Mouse (Mus musculus) ES-CJ7 (cell line): ENCODE measurements at regions not wholly inside any gene's neighbourhood (a gene's known extent, or its start where the extent isn't known, plus 50 kb on each side); places are given as distances from the start of the nearest gene placed in this dataset.

Experiments used
- DNase-seq: peaks from one replicate; pipeline ENCODE4 v3.0.0; 2011; ENCODE audit warnings: low read depth, low spot score

DNA sequence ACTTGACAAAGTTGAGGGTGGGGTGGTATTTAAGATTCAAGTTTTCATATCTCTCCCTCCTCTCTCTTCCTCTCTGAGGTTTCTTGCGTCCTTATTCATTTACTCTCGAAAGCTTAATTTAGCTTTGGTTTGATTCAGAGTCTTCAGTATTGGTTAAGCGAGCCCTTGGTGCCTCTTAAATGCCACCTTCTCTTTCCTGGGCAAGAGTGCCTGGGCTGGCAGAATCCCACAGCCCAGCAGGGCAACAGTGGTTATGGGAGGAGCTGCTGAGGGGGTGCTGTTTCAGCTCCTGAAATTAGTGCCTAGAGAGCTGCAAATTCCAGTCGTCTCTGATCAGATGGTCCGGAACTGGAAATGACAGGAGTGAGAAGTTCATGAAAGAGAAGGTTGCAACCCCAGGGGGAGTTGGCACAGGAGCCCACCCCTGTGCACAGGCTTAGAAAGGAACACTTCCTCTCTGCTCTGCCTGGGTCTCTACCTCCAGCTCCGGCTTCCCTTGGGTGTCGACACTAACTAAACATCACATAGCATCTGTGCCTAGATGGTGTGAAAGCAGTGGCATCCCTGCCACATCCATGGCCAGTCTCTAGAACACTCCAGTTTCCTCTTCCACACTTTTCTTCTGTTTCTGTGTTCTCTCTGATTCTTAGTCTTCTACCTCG lies 125.2 kb upstream of the Tent5a start:
- DNase-seq: no peak

DNA sequence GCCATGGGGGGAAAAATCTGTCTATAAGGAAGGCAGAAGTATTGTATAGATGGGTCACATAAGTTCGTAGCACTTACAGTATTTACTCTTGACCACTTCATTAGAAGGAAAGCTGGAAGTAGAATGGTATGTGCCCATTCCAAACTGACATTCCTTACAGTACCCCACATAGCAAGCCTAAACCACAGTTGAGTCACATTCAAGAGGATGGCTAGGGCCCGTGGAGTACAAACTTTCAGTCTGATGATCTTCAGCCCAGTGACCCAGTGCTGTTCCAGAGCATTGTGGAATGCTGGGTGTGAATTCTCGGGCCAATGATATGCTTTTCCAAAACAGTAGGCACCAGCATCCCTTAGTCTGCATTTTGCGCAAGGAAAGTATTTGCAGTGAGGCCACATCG lies 124.2 kb upstream of the Tent5a start:
- DNase-seq: no peak

DNA sequence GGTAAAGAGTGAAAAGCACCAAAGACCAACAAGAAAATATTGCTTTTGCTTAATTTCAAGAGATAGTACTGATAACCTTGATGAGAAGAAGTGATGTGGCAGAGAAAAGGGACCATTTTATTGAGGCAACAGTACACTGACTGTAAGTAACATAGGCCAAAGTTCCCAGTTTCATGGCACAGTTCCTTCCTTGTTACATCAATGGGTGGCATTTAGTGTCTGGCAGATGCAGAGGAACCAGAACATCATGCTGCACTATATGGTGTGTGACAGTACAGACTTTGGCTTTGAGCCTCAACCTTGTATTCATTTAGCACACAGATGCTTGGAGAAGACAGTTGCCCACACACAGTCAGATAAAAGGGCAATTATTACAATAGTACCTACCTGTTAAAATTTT lies 123.7 kb upstream of the Tent5a start:
- DNase-seq: no peak

DNA sequence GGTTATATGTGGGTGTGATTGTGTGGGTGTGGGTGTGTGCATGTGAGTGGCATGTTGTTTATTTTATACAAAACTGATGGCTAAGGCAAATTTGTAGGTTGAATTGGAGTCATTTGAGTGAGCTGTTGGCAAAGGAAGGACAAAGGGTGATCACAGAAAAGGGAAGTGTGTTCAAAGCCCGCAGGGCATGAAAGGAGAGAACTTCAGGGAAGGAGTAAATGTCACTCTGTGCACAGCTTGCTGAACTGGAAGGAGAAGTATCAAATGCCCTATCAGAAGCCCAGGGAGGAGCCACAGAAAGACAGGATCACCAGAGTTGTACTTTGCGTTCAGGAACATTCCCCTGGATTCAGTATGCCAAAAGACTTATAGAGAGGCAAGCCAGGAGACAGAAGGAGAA lies 122.3 kb upstream of the Tent5a start:
- DNase-seq: no peak

DNA sequence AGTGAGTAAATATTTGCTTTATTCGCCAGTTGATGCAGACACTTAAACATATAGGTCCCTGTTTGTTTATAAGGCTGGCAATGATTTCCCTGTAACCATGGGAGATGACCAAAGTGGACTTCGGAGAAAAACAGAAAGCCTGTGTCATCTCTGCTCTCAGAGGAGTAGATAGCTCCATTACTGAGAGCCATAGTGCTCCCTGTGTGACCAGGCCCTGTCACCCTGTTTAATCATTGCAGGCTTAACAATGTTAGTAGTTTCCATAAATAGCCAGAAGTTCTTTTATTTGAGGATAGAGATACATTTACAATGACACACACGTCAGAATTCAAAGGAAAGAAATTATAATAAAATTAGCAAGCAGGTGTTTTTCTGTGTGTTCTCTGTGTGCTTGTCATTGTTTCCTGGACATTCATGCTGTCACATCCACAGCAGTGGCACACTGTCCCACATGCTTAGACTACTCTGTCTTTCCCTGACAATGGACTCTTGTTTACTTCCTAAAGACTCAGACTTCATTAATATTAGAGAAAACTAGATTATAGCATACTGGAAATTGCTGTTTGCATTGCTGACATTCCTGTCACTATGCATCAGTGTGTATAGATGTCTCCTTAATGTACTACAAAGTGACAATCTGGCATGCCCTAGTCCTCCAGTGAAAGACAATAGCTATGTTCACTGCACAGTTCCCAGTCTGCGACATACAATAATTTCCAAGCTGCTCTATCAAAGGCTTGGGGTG lies 115.8 kb upstream of the Tent5a start:
- DNase-seq: no peak

DNA sequence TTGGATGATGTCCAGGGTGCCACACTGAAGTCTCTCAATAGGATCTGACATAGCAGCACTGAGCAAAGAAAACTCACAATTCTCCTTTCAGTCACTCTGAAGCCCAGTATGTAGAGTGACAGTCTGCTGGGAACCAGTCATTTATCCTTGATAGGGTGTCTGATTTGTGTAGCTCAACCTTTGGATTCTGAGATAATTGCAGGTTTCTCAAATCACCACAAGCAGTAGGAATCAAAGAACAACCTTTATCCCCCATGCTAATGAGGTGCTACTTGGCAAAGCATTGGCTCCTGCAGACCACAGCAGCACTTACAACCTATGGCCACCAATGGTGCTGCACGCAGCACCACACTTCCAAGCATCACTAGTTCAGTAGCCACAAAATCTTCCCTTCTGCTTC lies 112.5 kb upstream of the Tent5a start:
- peak; percentile 5 for DNase-seq

DNA sequence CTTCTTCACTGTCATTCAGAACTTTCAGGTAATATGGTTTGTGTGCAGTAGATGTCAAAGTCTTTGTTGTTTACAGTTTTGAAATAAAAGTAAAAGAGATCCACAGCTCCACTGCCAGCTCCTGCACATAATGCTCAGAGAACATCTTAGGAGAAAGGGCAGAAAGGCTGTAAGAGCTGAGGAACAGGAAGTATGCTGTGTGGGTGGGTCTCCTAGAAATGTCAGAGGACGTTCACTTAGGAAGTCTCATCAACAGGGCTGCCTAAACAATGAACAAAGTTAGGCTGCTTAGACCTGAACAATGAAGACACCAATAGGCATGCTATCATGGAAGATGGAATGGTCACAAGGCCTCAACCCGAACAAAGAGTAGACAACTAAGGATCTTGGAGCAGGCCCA lies 105.1 kb upstream of the Tent5a start:
- DNase-seq: no peak

DNA sequence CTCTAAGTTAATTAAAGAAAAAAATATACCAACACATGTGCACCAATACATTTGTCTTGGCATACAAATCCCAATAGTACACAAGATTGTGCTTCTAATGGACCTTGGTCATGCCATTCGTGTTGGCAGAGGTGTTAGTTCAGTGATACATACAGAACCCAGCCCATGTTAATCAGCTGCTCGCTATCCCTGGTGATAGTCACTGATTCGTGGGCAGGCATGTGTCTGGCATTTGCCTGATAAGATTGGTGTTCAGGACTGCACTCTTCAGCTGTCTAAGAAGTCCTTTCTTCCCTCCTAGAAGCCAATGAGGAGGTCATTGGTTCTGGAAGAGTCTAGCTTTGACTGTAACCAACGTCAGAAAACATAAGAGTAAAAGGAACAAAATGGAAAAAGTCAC lies 99.7 kb upstream of the Tent5a start:
- no peak for DNase-seq

DNA sequence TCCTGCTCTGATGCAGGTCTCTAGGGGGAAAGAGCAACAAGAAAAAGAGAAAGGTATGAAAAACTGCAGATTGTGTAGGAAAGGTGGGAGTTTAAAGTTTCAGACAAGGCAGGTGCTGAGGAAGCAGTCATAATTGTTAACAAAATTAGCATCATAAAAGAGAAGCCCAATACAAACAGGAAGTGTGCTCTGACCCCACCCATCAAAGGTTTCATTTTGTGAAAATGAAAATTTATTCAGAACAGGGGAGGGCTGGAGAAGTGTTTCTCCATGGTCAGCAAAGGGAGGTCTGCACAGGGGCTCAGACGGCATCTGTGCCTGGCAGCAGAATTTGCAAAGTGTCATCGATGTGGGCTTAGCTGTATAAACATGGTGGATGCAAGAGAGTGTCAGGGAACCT lies 96.8 kb upstream of the Tent5a start:
- DNase-seq: no peak

DNA sequence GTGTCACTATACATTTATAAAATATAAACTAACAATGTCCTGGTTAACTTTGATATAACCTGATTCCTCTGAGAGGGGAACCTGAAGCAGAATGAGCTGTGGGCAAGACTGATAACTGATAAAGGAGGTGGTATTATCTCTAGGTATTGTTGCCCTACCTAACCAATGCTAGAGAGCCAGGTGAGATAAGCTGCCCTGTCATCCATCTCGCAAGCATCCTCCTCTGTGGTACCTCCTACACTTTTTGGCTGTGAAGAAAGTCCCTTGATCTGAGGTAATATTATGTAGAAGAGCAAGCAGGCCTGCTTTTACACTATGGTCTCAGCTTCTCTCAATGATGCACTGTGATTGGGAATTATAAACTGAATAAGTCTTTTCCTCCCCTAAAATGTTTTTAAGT lies 87.2 kb upstream of the Tent5a start:
- DNase-seq: no peak

DNA sequence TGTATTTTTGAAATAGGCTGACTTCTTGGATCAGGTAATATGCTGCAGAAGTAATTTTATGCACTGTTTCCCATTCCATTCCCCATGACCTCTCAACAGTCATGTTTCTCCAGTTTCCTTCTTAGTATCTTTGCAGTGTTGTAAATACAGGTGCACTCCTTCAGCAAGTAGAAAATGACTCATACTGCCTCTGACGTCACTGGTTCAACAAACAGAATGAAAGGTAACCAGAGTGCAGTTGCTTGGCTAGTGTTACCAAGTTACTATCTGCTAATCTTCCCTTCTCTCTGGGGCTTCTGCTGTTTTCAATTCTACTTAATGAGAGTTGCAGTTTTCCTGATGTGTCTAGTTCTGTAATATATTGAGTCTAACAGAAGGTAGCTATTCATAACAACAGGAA lies 86.7 kb upstream of the Tent5a start:
- no peak for DNase-seq

DNA sequence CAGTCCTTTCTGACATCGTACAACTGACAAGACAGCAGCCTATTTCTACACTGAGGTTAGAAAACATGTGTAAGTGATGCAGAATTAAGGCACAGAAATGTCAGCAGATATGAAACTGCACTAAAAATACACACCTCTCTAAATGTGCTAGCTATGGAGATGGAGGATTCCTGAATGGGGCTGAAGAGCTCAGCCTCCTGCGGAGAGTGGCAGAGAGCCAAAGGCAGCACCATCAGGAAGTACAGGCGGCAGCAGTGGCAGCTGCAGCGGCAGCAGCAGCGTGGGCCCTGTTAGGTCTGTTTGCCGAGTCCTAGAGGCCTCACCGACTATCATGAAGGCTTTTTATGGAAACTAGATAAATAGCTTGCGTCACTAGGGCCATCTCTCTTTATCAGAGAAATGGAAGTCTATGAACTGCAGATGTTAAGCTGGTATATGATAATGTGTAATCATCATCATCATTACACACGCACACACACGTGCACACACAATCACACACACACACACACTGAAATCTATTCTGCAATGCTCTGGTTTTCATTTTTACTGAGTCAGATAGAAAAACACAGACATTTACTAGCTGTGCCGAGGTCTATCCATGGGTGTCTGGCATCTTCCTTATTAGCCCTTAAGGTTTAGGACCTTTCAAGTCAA lies 83.6 kb upstream of the Tent5a start:
- DNase-seq: no peak

DNA sequence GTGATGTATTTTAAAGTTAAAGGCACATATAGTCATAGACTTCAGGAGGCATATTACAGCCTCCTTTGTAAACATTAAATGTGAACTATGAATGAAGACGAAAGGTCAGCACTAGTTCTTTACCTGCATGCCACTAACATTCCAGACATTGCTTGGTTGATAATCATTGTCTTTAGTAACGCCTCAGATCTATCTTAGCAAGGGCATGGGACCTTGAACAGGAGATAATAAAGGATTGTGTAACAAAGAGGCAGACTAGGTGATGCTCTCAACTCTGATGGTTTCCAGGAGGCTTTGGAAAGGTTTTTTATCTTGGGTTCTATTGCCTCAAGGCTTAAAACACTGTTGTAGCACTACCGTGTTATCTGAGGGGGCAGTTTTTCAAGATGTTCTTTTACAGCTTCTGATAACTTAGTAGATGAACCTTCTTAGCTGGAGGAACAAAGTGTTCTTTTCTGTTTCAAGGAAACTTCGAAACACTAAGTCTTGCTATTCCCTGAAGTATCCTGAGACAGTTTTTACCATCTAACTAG lies 82.9 kb upstream of the Tent5a start:
- DNase-seq: no peak

DNA sequence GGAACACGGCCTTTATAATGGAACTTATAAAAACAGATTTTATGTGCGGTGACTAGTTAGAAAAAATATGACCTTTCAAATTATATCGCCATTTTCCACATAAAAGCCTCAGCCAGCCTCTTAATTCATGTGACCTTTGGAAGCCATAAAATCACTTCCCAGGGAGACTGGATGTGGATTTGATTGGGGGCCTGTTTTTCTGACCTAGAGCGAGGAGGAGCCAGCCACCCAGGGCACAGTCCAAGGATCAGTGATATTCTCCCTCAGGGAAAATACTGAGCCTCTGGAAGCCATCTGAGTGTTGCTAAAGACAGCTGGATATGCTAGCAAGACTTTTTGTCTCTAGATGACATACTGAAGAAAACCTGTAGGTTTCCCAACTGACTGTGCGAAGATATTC lies 81.3 kb upstream of the Tent5a start:
- DNase-seq: no peak

DNA sequence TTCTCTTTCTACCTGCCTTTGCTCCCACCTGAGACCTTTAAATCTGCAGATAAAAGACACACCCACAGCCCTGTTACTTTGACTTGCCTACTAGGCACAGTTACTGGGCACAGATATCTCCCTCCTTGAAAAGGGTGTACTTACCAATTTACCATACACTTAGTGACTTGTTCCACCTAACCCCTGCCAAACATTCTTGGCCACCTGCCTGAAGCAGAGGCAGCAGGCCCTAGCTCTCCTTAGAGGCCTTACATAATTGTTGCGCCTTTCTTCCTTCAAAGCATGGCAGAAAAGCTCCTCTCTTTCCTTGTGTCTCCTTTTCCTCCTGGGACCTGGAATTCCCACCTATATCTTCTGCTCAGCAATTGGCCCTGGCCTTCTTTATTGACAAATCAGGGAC lies 80.4 kb upstream of the Tent5a start:
- no peak for DNase-seq

DNA sequence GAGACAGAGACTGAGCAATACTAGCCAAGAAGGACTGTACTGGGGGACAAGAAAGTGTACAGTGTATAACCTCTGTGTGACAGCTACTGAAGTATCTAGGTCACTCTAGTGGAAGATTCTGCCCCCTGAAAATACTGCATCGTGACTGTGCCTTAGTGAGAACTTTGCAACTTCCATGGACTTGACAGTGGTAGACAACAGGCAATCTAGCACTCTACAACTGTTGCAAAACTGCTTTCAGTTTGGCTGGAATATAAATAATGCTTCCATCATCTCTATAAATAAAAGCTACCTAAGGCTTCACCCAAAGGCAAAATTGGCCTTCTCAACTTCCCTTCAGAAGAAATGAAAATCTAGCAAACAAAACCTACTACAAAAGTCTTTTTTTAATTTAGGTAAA lies 74.6 kb upstream of the Tent5a start:
- DNase-seq: no peak

DNA sequence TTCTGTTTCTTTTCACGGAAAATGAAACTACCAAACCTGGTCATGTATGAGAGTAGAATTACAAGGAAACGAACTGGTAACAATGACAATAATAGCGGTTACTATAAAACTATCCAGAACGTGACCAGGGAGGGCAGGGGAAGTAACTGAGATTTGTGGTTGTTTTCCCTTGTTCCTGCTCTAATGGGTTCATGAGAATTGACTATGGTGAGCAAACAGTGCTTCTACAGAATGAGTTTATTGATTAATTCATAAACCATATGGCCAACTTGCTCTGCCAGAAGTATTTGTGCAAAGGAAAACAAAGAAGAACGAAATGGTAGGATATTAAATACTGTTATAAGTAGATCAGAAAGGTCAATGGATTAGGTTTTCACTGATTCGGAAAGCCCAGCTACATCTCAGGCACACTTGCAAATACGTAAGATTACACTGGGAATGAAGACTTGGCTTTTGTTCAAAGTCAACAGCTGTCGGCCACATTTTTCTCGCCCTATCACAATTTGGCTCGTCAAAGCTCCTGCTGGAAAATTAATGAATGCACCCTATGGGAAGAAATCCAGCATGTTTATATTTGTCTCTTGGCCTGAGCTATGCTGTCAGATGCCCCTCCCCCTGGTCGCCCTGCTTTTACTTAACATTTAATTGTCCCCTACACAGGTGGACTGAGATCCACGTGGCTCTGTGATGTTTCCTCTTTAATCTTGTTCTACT lies 73.6 kb upstream of the Tent5a start:
- no peak for DNase-seq

DNA sequence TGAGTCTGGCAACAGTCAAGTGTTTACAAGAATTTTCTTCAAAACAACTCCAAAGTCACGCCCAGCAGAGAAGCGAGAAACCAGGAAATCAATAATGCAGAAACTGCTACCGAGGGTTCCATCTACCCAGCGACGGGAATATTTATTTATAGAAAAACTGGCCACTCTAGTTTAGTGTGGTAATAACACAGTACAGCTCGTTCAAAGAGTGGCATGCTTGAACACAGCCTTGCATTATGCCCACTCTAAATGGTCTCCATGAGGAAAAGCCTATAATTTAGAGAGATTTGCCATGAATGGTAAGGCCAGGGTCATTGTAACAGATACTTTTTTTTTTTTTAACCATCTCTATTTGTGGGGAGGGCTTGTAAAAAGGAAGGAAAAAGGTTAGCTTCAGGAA lies 67.8 kb upstream of the Tent5a start:
- no peak for DNase-seq

DNA sequence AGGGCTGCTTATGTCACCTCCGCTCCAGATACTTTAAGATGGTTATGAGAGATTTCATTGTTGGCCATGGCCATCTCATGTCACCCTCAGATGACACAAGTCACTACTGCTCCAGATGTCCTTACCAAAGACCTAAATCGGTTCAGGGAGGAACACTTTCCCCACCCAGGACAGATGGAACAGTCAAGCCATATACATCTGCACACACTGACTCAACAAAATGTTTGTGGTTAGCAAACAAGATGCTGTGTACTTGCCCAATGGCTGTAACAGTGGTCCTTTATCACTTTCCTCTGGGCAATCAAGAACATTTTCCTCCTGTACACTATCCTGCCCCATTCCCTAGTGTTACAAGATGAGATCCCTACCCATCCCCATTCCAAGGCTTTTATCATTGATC lies 64.1 kb upstream of the Tent5a start:
- no peak for DNase-seq

DNA sequence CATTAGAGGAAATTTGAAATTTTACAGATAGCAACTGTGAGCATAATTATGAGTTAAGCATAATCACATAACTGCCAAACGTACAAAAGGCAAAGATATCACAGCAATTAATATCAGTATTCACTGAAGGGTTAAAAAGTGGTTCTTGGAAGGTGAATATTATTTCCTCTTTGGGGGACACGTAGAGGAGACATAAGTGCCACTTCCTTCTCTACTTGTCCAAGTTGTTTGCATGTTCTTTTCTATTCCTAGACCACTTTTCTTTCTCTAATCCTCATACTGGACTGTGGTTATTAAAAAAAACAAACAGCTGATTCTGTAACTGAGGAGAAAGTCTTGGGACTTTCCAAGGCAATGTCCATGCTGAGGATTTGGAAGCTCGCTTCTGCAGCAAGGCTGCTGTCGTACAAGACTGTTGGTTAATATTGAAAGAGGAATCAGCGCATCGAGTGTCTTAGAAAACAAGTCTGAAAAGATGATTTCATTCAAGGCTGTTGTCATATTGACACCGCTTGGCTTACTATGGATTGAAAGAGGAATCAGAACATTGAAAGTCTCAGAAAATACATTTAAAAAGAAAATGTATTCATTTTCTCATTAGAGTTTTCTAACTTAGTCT lies 61.7 kb upstream of the Tent5a start:
- DNase-seq: no peak

DNA sequence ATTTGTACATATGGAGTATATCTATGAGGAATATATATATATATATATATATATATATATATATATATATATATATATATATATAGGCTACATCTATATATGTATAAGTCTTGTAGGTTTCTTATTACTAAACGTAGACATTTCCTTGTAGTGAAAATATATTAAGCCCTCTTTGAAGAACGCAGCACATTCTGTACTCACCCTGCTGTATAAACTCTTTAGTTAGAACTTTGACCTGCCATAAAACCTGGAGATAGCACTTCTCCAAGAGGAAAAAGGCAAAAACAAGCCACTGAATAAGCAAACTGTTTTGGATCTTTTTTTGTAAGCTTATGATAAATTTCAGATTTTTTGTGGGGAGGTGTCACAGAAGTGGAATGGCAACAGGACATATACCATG lies 55.3 kb upstream of the Tent5a start:
- no peak for DNase-seq

DNA sequence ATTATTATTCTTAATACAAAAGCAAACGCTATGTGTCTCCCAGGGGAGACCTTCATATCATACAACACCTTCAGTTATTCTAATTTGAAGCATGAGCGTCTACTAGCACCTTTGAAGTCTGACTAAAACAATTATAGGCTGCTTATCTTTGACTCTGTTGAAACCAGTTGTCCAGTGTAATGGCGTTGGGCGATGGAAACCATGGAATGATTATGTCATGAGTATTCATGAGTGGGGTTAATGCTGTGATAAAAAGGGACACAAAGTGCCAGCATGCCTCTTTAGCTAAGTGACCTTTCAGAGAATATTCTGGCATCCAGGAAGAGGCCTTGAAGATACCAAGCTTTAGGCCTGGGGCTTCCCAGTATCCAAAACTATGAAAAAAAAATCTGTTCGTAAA lies 53.6 kb upstream of the Tent5a start:
- no peak for DNase-seq
